Mouse (Mus musculus): Measurements from ENCODE around the gene Sfxn4. TPM values are rescaled to one million over a fixed set of nuclear protein-coding genes. Genes with fewer than 3 reads are reported as not detected.
A peak's percentile ranks its signal among the peaks of the same experiment; 100 is the strongest.

The Sfxn4 gene
- total and polyA plus RNA-seq, 3 experiments, result 2.2 to 3.9 (median 3.1) TPM

DNA sequence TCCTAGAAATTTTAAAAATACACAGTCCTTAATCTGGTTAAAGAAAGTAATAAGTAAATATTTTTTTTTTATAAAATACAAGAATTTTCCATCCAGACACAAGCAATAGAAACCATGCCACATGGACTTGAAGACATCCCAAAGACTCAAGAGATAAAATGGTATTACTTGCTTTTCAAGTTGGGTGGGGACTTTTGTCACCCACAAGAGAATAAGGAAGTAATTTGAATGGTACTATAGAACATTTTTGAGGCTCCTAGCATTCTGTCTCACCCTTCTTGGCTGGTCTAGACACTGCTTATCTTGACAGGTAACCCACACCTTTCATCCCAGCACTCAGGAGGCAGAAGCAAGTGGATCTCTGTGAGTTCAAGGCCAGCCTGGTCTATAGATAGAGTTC, 49.0 kb upstream of the Sfxn4 start:
- peaks cover 5% of the 10 kb centered on the region; the same call in 1 of the 2 replicates for H3K79me2 ChIP-seq (replicated peaks; ENCODE audit: control insufficient read depth, extremely low read depth, insufficient read depth, poor library complexity, severe bottlenecking)
- peaks cover 0 to 4% of the 10 kb centered on the region in 2 experiments for H3K36me3 ChIP-seq (replicated peaks in 1 of 2; ENCODE audit: control insufficient read depth in 1 of 2, insufficient read depth in 1 of 2, low read length in 1 of 2)
- in situ Hi-C loops (cut with MboI; ENCODE audit: low pct_ligation_motif_present, low pct_unique_long_range_greater_than_20kb, low sequenced_read_pairs), result no loop called here
- H3K27ac ChIP-seq (ENCODE audit: insufficient read depth, low read depth), result no peak overlapping the region; the same call in 1 of the 2 replicates
- TF ChIP-seq USF1 (IDR thresholded peaks at IDR 0.05; ENCODE audit: low read depth, low read length), result no peak
- TF ChIP-seq E2F4 (IDR thresholded peaks at IDR 0.05; ENCODE audit: insufficient replicate concordance, low read depth, low read length), result no peak
- no peak for TF ChIP-seq ZMIZ1 (IDR thresholded peaks at IDR 0.05; ENCODE audit: low read depth, low read length)
- no peak for TF ChIP-seq UBTF (IDR thresholded peaks at IDR 0.05; ENCODE audit: low read depth, low read length)
- TF ChIP-seq SIN3A (IDR thresholded peaks at IDR 0.05; ENCODE audit: low read length), result no peak
- no peak for TF ChIP-seq CHD2 (IDR thresholded peaks at IDR 0.05; ENCODE audit: low read length)
- TF ChIP-seq PAX5 (IDR thresholded peaks at IDR 0.05; ENCODE audit: low read length), result no peak
- H3K4me3 ChIP-seq (replicated peaks in 1 of 3; ENCODE audit: low read depth in 2 of 3, low read length in 2 of 3, poor library complexity in 1 of 3), result no peak overlapping the region
- peaks cover 10 to 38% of the 10 kb centered on the region in 2 experiments for H3K4me1 ChIP-seq (ENCODE audit: control insufficient read depth in 1 of 2, insufficient read depth in 2 of 2)
- peak overlapping the region; percentile 66 for H3K4me2 ChIP-seq (ENCODE audit: insufficient read depth, low read depth, poor library complexity, severe bottlenecking)
- DNase-seq (ENCODE audit: extremely low read depth), result no peak
- no peaks in the 10 kb centered on the region for H3K27me3 ChIP-seq (replicated peaks)
- no peaks in the 10 kb centered on the region for H3K9me3 ChIP-seq (replicated peaks; ENCODE audit: low read length)
- 0 out of 2 replicates have a peak overlapping the region, but pooled peaks have one; percentile 44 for H3K9ac ChIP-seq (ENCODE audit: insufficient read depth, low read depth)
- dilution Hi-C loops (cut with MboI; ENCODE audit: extremely low pct_ligation_motif_present, extremely low pct_unique_long_range_greater_than_20kb, low sequenced_read_pairs), result no loop called here

DNA sequence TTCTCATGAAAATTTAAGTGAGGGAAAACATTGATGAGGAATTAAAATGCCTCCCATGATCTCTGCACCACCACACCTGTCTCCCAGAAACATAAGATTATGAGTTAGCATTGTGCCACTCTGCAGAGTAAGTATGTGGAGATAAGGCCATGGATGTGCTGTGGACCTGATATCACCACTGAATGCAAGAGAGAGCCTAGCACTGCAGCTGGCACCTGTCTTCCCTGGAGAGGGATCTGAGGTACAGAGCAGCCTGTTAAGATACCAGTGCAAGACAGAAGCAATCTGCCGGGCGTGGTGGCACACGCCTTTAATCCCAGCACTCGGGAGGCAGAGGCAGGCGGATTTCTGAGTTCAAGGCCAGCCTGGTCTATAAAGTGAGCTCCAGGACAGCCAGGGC, 44.2 kb upstream of the Sfxn4 start:
- H3K79me2 ChIP-seq (replicated peaks; ENCODE audit: control insufficient read depth, extremely low read depth, insufficient read depth, poor library complexity, severe bottlenecking), result peaks cover 8% of the 10 kb centered on the region; the same call in 1 of the 2 replicates
- in situ Hi-C loops (cut with MboI; ENCODE audit: low pct_ligation_motif_present, low pct_unique_long_range_greater_than_20kb, low sequenced_read_pairs), result no loop called here
- H3K9ac ChIP-seq (ENCODE audit: insufficient read depth, low read depth), result no peak overlapping the region
- H3K27ac ChIP-seq (ENCODE audit: insufficient read depth, low read depth), result no peak overlapping the region
- peaks cover 4% of the 10 kb centered on the region for H3K9me3 ChIP-seq (replicated peaks; ENCODE audit: low read length)
- no peak overlapping the region for H3K4me3 ChIP-seq (replicated peaks in 1 of 3; ENCODE audit: low read depth in 2 of 3, low read length in 2 of 3, poor library complexity in 1 of 3)
- H3K36me3 ChIP-seq (replicated peaks in 1 of 2; ENCODE audit: control insufficient read depth in 1 of 2, insufficient read depth in 1 of 2, low read length in 1 of 2), result peaks cover 0 to 14% of the 10 kb centered on the region in 2 experiments
- H3K4me2 ChIP-seq (ENCODE audit: insufficient read depth, low read depth, poor library complexity, severe bottlenecking), result no peak overlapping the region
- H3K27me3 ChIP-seq (replicated peaks), result no peaks in the 10 kb centered on the region
- dilution Hi-C loops (cut with MboI; ENCODE audit: extremely low pct_ligation_motif_present, extremely low pct_unique_long_range_greater_than_20kb, low sequenced_read_pairs), result no loop called here
- H3K4me1 ChIP-seq (ENCODE audit: control insufficient read depth in 1 of 2, insufficient read depth in 2 of 2), result peaks cover 13 to 41% of the 10 kb centered on the region in 2 experiments; a peak in 3 of 4 replicates
- TF ChIP-seq TCF12 (IDR thresholded peaks at IDR 0.05; ENCODE audit: low read depth, low read length) (no peak), GABPA (IDR thresholded peaks at IDR 0.05; ENCODE audit: insufficient replicate concordance, low read depth, low read length) (no peak)
- DNase-seq (ENCODE audit: extremely low read depth), result no peak

DNA sequence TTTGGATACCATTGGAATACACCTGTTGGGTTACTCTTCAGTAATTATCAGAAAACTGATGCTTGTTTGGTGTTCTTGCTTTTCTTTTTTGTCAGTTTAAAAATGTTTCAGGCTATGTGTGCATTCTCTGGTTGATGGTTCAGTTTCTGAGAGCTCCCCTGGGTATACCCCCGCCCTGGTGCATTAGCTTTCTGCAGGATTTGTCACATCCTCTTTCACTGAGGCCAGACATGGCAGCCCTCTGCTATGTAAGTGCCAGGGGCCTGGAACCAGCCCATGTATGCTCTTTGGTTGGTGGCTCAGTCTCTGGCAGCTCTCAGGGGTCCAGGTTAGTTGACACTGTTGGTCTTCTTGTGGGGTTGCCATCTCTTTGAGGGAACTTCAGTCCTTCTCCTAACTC, 42.7 kb upstream of the Sfxn4 start:
- no peaks in the 10 kb centered on the region for H3K27me3 ChIP-seq (replicated peaks)
- no peak overlapping the region for H3K9ac ChIP-seq (ENCODE audit: insufficient read depth, low read depth)
- DNase-seq (ENCODE audit: extremely low read depth), result peak; percentile 46
- dilution Hi-C loops (cut with MboI; ENCODE audit: extremely low pct_ligation_motif_present, extremely low pct_unique_long_range_greater_than_20kb, low sequenced_read_pairs) (no loop called here), in situ Hi-C loops (cut with MboI; ENCODE audit: low pct_ligation_motif_present, low pct_unique_long_range_greater_than_20kb, low sequenced_read_pairs) (no loop called here)
- TF ChIP-seq ZC3H11A (IDR thresholded peaks at IDR 0.05; ENCODE audit: low read depth, low read length) (no peak), NRF1 (IDR thresholded peaks at IDR 0.05; ENCODE audit: low read depth, low read length) (no peak), SMC3 (IDR thresholded peaks at IDR 0.05; ENCODE audit: low read depth, low read length) (no peak), ZKSCAN1 (IDR thresholded peaks at IDR 0.05; ENCODE audit: borderline replicate concordance, low read depth, low read length) (no peak), MAX (IDR thresholded peaks at IDR 0.05; ENCODE audit: low read length) (no peak), E2F4 (IDR thresholded peaks at IDR 0.05; ENCODE audit: insufficient replicate concordance, low read depth, low read length) (no peak), RCOR1 (conservative IDR thresholded peaks at IDR 0.05; ENCODE audit: low read depth, low read length) (no peak), BHLHE40 (IDR thresholded peaks at IDR 0.05; ENCODE audit: low read depth, low read length) (no peak), POLR2A (IDR thresholded peaks at IDR 0.05; ENCODE audit: low read depth, low read length) (no peak), CHD1 (IDR thresholded peaks at IDR 0.05; ENCODE audit: low read depth, low read length) (no peak), POLR2AphosphoS2 (IDR thresholded peaks at IDR 0.05; ENCODE audit: low read depth, low read length) (no peak), KAT2A (IDR thresholded peaks at IDR 0.05; ENCODE audit: insufficient replicate concordance, low read length) (no peak), JUND (conservative IDR thresholded peaks at IDR 0.05; ENCODE audit: low read depth, low read length) (no peak), ELF1 (IDR thresholded peaks at IDR 0.05; ENCODE audit: low read depth, low read length) (no peak), NELFE (IDR thresholded peaks at IDR 0.05; ENCODE audit: low read depth, low read length) (no peak)
- H3K79me2 ChIP-seq (replicated peaks; ENCODE audit: control insufficient read depth, extremely low read depth, insufficient read depth, poor library complexity, severe bottlenecking), result peaks cover 6% of the 10 kb centered on the region; the same call in 1 of the 2 replicates
- H3K4me2 ChIP-seq (ENCODE audit: insufficient read depth, low read depth, poor library complexity, severe bottlenecking), result peak overlapping the region; percentile 29
- H3K4me1 ChIP-seq (ENCODE audit: control insufficient read depth in 1 of 2, insufficient read depth in 2 of 2), result peaks cover 9 to 27% of the 10 kb centered on the region in 2 experiments; a peak in 3 of 4 replicates
- H3K27ac ChIP-seq (ENCODE audit: insufficient read depth, low read depth), result no peak overlapping the region
- peaks cover 4% of the 10 kb centered on the region for H3K9me3 ChIP-seq (replicated peaks; ENCODE audit: low read length)
- peaks cover 0 to 16% of the 10 kb centered on the region in 2 experiments for H3K36me3 ChIP-seq (replicated peaks in 1 of 2; ENCODE audit: control insufficient read depth in 1 of 2, insufficient read depth in 1 of 2, low read length in 1 of 2)
- no peak overlapping the region for H3K4me3 ChIP-seq (replicated peaks in 1 of 3; ENCODE audit: low read depth in 2 of 3, low read length in 2 of 3, poor library complexity in 1 of 3)
